Mouse (Mus musculus) liver, postnatal 0 days (tissue): Measurements from ENCODE around the gene Nav2. TPM values are rescaled to one million over a fixed set of nuclear protein-coding genes. Genes with fewer than 3 reads are reported as not detected.

ENCODE experiments used
- ATAC-seq: fragments of 200-750 bp; cut with Nextera tagmentation; 2 replicates; pipeline ENCODE4 v1.8.0; 2017; ENCODE audit warnings: mild to moderate bottlenecking, moderate library complexity
- DNase-seq: peaks from one replicate; pipeline ENCODE4 v3.0.0-alpha.2; 2016
- H3K27ac ChIP-seq: fragments of 300-500 bp; sonication (generic); 2 replicates; pipeline ENCODE4 v1.5.1; 2014; ENCODE audit warnings: antibody characterized with exemption, moderate library complexity, mild to moderate bottlenecking, low read depth
- H3K27me3 ChIP-seq: fragments of 300-500 bp; sonication (generic); 2 replicates; pipeline ENCODE4 v1.6.1; 2014; ENCODE audit warnings: low read length, control low read depth, mixed read lengths; ENCODE audit not compliant: insufficient read depth
- H3K36me3 ChIP-seq: fragments of 300-500 bp; sonication (generic); replicated peaks from 2 replicates; pipeline ENCODE4 v1.6.1; 2014; ENCODE audit warnings: mild to moderate bottlenecking, control low read depth, low read length, moderate library complexity, mixed read lengths; ENCODE audit not compliant: insufficient read depth
- H3K4me1 ChIP-seq: fragments of 300-500 bp; sonication (generic); 2 replicates; pipeline ENCODE4 v1.6.1; 2014; ENCODE audit warnings: antibody characterized with exemption, mild to moderate bottlenecking, control low read depth; ENCODE audit not compliant: insufficient read depth
- H3K4me2 ChIP-seq: fragments of 300-500 bp; sonication (generic); 2 replicates; pipeline ENCODE4 v1.6.1; 2014; ENCODE audit warnings: low read depth, mild to moderate bottlenecking, low read length, moderate library complexity, mixed read lengths
- H3K4me3 ChIP-seq: fragments of 300-500 bp; sonication (generic); 2 replicates; pipeline ENCODE4 v1.5.1; 2014; ENCODE audit warnings: low read depth, low read length
- H3K9ac ChIP-seq: fragments of 300-500 bp; sonication (generic); replicated peaks from 2 replicates; pipeline ENCODE4 v1.6.1; 2014; ENCODE audit warnings: mild to moderate bottlenecking, moderate library complexity
- H3K9me3 ChIP-seq: fragments of 300-500 bp; sonication (generic); 2 replicates; pipeline ENCODE4 v1.6.1; 2016; ENCODE audit warnings: mild to moderate bottlenecking, control low read depth, low read length, mixed read lengths
- CTCF ChIP-seq: sonication (generic); IDR thresholded peaks from 2 replicates; pipeline ENCODE4 v1.5.1; 2016; ENCODE audit warnings: antibody characterized with exemption, low read depth
- EP300 ChIP-seq: IDR thresholded peaks from 2 replicates; pipeline ENCODE4 v1.6.1; 2016; ENCODE audit warnings: antibody characterized with exemption, low read depth, mild to moderate bottlenecking
- WGBS: fragments of 180-500 bp; shearing (Covaris S2); extraction: QIAGEN DNeasy Blood & Tissue Kit; methylation state at CpG from one replicate; pipeline ENCODE4 v1.1.7; 2014; ENCODE audit not compliant: insufficient replicate concordance; 5-methylcytosine and 5-hydroxymethylcytosine counted together
- polyA plus RNA-seq: library from polyadenylated mRNA; unstranded; fragments of >200 nt; fragmentation: Nextera tagmentation; extraction: Ambion mirVana; gene quantifications from 2 replicates; pipeline ENCODE4 v1.2.1, GENCODE M21; 2015

Gene Nav2
- polyA plus RNA-seq, 1 experiment from 2014 or later, result 3.3 TPM

DNA sequence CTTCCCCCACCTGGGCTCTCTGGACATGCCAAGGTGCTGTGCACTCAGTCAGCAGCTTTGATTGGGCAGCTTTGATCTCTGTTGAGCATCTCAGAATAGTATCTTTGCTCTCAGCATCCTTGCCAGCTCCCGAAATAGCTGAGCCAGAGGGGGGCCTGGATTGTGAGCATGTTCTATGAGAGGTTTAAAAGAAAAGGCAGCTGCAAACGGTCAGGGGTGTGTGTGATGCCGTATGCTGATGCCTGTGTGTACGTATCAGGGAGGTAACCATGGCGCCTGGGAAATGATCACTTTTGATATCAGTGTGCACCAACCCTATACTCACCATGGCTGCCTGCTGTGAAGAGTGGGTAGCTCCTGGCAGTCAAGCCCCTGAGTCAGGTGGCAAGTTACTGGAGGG is 275.2 kb downstream of the Nav2 start:
- Histone ChIP-seq H3K4me2 (no peak overlapping the region), H3K27ac (no peak overlapping the region), H3K4me3 (no peak overlapping the region), H3K9me3 (no peaks in the 10 kb centered on the region), H3K36me3 (no peaks in the 10 kb centered on the region), H3K9ac (no peak overlapping the region), H3K27me3 (no peaks in the 10 kb centered on the region), H3K4me1 (no peaks in the 10 kb centered on the region)
- TF ChIP-seq CTCF (no peak), EP300 (no peak)
- 62% methylated on average over 5 of the region's 5 CpGs for WGBS
- DNase-seq (no peak), ATAC-seq (no peak)

- no peak overlapping the region for H3K9ac ChIP-seq
- TF ChIP-seq EP300 (no peak), CTCF (no peak)
- H3K27me3 ChIP-seq, result no peaks in the 10 kb centered on the region
- H3K9me3 ChIP-seq, result no peaks in the 10 kb centered on the region
- no peak for ATAC-seq
- H3K4me1 ChIP-seq, result no peaks in the 10 kb centered on the region
- H3K36me3 ChIP-seq, result no peaks in the 10 kb centered on the region
- no peak for DNase-seq
- H3K4me2 ChIP-seq, result no peak overlapping the region
- no peak overlapping the region for H3K27ac ChIP-seq
- 63% methylated on average over 5 of the region's 5 CpGs for WGBS
- H3K4me3 ChIP-seq, result no peak overlapping the region
These were observed 277.5 kb downstream of the Nav2 start for GRCm38 (mm10) chr7:49185991-49186390.

DNA sequence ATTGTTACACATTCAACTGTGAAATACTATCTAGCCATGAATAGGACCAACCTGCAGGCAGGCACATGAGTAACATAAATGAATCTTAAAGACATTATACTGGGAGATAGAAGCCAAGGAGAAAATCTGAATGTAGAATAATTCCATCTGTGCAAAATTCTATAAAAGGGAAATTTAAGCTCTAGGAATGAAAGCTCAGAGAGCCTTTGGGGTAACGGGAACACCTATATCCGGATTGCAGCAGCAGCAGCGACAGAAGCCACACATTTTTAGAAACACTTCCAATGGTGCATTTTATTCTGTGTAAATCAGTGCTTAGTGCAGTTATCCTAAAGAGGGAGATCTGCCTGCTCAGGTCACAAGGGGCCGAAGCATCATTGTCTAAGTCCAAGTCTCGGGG is 280.8 kb downstream of the Nav2 start:
- H3K4me2 ChIP-seq, result no peak overlapping the region
- H3K4me3 ChIP-seq, result no peak overlapping the region
- H3K36me3 ChIP-seq, result no peaks in the 10 kb centered on the region
- no peak for ATAC-seq
- H3K27me3 ChIP-seq, result no peaks in the 10 kb centered on the region
- no peak overlapping the region for H3K27ac ChIP-seq
- no peaks in the 10 kb centered on the region for H3K9me3 ChIP-seq
- H3K9ac ChIP-seq, result no peak overlapping the region
- TF ChIP-seq CTCF (no peak), EP300 (no peak)
- DNase-seq, result no peak
- no peaks in the 10 kb centered on the region for H3K4me1 ChIP-seq
- WGBS, result 81% methylated on average over 5 of the region's 5 CpGs

DNA sequence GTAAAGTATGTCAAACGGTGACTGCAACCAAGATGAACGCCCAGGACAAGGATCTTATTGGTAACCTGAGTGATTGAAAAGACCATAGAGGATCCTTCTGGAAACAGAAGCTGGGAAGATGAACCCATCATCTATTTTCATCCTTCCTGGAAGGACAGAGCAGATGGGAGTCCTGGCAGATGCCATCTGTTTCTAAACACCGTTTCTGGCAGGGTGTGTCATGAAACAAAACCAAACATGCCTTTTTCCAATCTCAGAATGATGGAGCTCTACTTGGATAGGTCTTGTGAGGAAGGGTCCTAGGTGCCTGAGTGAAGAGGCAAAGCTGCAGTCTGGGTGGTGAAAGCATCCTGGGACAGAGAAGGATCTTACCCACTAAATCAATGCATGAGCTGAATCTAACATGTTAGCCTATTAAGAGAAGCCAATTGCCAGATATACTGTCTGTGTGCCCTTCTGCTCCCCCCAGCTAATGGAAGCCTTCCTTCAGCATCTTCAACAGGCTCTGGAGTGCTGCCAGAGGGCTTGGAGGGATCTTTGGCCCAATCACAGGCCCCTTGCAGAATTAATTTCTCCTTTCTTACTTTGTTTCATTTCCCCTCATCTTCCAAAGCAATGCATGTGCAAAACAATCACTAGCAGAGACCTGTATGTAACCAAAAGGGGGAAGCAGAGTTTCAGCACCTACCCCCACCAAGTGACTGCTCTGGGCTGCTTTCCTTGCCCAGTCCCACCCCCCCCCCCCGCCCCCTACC is 281.9 kb downstream of the Nav2 start:
- WGBS, result 65% methylated on average over 3 of the region's 4 CpGs
- H3K4me3 ChIP-seq, result no peak overlapping the region
- TF ChIP-seq EP300 (no peak), CTCF (no peak)
- no peaks in the 10 kb centered on the region for H3K27me3 ChIP-seq
- H3K4me2 ChIP-seq, result no peak overlapping the region
- ATAC-seq (no peak), DNase-seq (no peak)
- no peaks in the 10 kb centered on the region for H3K36me3 ChIP-seq
- H3K4me1 ChIP-seq, result 0 out of 2 replicates have a peak, but pooled peaks cover 1% of the 10 kb centered on the region
- no peak overlapping the region for H3K27ac ChIP-seq
- H3K9me3 ChIP-seq, result no peaks in the 10 kb centered on the region
- no peak overlapping the region for H3K9ac ChIP-seq

GRCm38 (mm10) chr7:49191081-49191678 is 282.7 kb downstream of the Nav2 start:
- Histone ChIP-seq H3K4me3 (no peak overlapping the region), H3K9me3 (no peaks in the 10 kb centered on the region), H3K4me2 (no peak overlapping the region), H3K27me3 (no peaks in the 10 kb centered on the region), H3K27ac (no peak overlapping the region), H3K9ac (no peak overlapping the region), H3K4me1 (0 out of 2 replicates have a peak, but pooled peaks cover 4% of the 10 kb centered on the region), H3K36me3 (no peaks in the 10 kb centered on the region)
- WGBS, result 70% methylated on average over 7 of the region's 7 CpGs
- ATAC-seq (no peak), DNase-seq (no peak)
- TF ChIP-seq EP300 (no peak), CTCF (no peak)

DNA sequence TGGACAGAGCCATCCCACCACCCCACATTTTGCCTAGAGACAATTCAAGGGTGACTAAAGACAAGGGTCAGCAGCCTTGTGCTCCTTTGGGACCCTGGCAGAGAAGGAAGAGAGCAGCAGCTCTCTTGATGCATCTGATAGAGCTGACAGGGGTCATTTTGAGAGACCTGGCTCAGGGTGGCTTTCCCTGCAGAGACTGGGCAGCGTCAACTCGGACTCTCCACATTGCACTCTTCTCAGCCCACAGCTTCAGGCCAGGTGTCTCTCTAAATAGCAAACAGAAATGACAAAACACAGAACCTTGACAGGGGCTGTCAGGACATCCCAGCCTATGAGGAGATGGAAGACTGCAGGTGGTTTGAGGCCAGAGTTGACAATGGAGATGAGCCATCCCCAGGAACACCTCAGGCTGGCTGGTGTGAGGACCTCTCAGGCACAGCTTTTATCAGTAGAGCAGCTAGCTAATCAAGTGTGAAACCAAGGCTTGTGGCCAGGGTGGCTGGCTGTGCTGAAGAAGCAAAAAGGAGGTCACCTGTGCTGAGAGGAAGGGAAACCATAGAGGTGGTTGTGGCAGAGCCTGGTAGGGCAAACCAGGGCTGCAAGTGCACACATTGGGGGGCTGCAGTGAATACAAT is 283.7 kb downstream of the Nav2 start:
- ATAC-seq (no peak), DNase-seq (no peak)
- no peak for TF ChIP-seq EP300
- TF ChIP-seq CTCF, result no peak
- no peak overlapping the region for H3K4me3 ChIP-seq
- no peak overlapping the region for H3K27ac ChIP-seq
- no peaks in the 10 kb centered on the region for H3K36me3 ChIP-seq
- 0 out of 2 replicates have a peak, but pooled peaks cover 4% of the 10 kb centered on the region for H3K4me1 ChIP-seq
- 82% methylated on average over 2 of the region's 2 CpGs for WGBS
- H3K27me3 ChIP-seq, result no peaks in the 10 kb centered on the region
- no peak overlapping the region for H3K9ac ChIP-seq
- H3K9me3 ChIP-seq, result no peaks in the 10 kb centered on the region
- no peak overlapping the region for H3K4me2 ChIP-seq
